Mouse (Mus musculus) bone marrow, adult 2 months (tissue): ENCODE data around the gene Tenm4.

Source experiments
- CTCF ChIP-seq: fragments of 200-500 bp; IDR thresholded peaks from 2 replicates; pipeline ENCODE4 v1.5.1; 2011; ENCODE audit warnings: low read length, control low read depth; ENCODE audit not compliant: control insufficient read depth, insufficient read depth
- POLR2A ChIP-seq: fragments of 200-500 bp; IDR thresholded peaks from 2 replicates; pipeline ENCODE4 v1.6.1; 2011; ENCODE audit warnings: low read depth, mild to moderate bottlenecking, control low read depth, low read length, borderline replicate concordance; ENCODE audit not compliant: control insufficient read depth

DNA sequence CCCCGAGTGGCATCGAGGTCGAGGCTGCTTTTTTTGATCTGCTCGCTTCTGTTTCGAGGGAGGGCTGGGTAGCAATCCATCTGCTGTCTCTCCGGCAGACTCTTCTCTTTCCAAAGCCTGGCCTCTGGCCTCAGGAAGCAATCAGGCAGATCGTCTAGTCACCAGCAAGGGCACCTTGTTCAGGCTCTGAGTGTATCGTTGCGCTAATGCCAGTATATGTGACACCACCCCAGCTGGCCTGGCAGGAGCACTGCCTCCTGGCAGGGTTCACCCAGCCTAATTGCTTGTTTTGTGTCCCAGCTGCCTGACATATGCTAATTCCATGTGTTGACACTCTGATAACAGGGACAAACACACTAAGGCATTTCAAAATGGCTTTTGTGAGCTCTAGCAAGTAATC lies 661.5 kb downstream of the Tenm4 start:
- TF ChIP-seq CTCF: no peak
- no peak for TF ChIP-seq POLR2A
